Mouse (Mus musculus): ENCODE measurements around the gene Ppp1r15a.
A peak's percentile ranks its signal among the peaks of the same experiment; 100 is the strongest.
"Not testable (repeated sequence)": the region's sequence is repeated elsewhere in the genome, so short reads cannot be mapped to it uniquely, and the experiment has no call there.

Ppp1r15a gene

DNA sequence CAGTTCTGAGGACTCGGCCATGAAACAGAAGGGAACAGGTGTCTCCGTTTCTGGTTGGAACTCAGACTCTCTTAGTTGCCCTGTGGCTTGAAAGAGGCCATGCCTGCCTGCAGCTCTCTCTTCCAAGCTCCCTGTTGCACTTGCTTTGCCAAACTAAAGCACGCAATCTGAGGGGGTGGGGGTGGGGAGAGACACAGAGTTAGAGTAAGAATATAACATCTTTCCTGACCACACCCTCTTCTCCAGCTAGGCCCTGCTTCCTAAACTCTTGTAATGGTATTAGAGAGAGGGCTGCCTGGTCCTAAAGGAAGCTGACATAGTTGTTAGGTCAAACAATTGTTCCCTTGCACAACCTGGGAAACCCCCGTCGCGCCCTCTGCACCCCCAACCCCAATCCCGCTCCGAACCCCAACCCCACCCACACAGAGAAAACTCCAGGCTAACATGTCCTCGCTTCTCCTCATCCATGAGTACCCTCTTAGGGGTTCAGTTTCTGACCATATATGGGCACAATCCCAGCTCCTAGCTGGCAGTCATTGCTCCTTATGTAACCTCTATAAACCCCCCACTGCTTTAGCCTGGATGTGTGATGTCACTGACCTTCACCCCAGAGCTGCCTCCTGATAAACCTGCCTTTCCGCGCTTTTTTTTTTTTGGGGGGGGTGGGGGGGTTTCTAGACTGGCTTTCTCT lies 24.9 kb upstream of the Ppp1r15a start:
- no peak for DNase-seq

- DNase-seq: no peak
Measured at GRCm38 (mm10) chr7:45549641-45550436, 23.8 kb upstream of the Ppp1r15a start.

DNA sequence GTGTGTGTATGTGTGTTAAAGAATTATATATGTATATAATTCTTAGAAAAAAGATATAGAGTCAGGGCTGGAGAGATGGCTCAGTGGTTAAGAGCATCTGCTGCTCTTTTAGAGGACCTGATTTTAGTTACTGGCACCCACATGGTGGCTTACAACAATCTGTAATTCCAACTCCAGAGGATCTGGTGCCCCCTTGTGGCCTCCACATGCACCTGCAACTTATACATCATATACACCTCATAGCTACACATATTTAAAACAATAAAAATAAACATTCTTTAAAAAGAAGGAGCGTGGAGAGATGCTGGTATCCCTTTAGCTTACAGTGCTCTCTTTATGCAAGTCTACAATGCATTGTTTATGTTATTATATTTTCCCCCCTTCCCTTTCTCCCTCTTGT lies 18.5 kb upstream of the Ppp1r15a start:
- no peak for DNase-seq

DNA sequence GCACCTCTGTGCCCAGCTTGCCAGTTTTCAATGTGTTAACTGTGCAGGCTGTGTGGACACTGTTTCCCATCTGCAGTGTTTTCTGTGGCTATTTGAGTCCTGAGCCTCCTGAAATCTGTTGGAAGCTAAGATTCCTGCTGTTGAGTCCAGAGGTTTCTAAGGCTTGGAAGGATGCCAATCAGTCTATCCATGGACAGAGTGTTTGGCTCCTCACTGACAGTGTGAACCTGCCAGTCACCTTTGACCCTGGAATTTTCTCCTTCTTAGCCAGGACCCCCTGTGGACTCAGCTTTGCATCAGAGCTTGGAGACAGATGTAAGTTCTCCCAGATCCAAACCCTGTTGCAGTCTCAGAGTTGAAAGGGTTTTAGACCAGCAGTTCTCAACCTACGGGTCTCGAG lies 14.1 kb upstream of the Ppp1r15a start:
- DNase-seq: peak; percentile 53 to 61

- no peak for DNase-seq
Measured at GRCm38 (mm10) chr7:45539095-45539494, 13.0 kb upstream of the Ppp1r15a start.

DNA sequence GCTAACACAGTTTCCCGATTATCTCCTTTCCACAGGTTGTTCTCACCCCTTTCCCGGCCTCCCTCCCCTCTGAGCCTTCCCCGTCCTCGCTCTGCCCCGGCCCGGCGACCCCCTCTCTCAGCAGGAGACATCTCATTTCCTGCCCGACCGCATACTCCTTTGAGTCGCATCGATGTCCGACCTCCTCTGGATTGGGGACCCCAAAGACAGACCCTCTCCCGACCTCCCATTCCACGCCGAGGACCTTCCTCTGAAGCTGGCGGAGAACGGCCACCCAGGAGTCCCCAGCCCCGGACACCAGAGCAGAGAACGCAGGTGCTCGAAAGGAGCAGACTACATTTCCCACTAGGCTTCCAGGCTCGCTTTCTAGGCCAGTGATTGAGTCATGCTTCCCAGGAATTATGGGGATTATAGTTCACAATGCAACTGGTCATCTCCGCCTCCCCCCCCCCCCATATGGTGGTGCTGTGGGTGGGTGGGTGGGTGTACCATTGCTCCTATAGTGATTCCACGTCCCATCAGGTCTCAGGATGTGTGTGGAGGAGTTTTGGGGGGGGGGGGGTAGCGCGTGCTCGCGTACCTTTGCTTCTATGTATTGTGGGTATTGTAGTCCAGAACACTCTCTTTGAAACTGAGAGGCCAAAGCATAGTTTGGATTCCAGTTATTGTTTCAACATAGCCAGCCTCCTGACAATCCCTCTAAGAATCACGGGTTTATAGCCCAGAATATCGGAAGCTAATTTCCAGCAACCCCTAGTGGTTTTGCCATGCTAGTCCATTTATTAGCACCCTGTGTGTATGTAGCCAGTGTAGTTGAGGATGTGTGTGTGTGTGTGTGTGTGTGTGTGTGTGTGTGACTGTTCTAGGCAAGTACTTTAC lies 12.3 kb upstream of the Ppp1r15a start:
- DNase-seq: peak; percentile 71 to 76

DNA sequence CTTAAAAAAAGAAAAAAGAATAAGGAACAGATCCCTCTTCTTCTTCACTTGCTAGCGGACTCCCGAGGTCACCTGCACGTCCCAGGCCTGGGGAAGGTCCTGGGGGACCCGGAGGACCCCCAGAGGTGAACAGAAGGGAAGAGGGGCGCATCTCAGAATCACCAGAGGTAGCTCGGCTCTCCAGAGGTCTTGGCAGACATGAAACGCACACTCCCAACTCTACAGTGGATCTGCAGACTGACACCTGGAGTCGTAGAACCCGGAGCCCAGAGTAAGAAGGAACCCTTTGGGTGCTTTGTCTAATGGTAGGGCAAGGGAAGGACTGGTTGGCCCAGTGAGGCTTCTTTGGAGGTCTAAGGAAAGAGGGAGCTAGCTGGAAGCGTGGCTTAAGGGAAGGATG lies 11.5 kb upstream of the Ppp1r15a start:
- DNase-seq: no peak

- no peak for DNase-seq
Measured at GRCm38 (mm10) chr7:45535676-45536075, 9.6 kb upstream of the Ppp1r15a start.

- no peak for DNase-seq
Measured at GRCm38 (mm10) chr7:45530643-45531042, 4.6 kb upstream of the Ppp1r15a start.

DNA sequence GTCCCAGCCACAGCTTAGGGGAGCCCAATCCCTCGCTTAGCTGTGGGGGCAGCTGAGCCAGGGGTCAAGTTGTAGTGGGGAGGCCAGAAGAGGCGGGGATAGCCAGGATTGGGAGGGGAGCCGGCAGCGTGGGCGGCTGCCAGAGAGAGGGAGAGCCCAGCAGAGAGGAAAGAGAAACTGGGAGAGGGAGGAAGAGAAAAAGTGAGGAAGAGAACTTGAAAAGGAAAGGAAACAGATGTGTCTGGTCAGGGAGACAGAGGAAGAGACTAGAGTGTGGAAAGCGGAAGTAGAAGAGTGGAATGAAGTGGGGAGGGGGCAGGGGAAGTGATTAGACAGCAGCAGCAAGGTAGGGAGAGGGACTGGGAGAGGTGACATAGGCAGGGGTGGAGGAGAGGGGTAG lies 3.4 kb upstream of the Ppp1r15a start:
- DNase-seq: no peak

DNA sequence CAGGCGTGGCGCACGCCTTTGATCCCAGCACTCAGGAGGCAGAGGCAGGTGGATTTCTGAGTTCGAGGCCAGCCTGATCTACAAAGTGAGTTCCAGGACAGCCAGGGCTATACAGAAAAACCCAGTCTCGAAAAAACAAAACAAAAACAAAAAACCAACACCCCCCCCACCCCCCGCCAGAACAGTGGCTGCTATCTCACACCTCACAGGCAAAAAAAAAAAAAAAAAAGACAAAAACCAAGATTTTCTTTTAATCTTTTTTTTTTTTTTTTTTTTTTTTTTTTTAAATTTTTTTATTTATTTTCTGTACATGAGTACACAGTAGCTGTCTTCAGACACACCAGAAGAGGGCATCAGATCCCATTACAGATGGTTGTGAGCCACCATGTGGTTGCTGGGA lies 1.1 kb upstream of the Ppp1r15a start:
- DNase-seq: not testable (repeated sequence)

- peak; percentile 37 to 66 for DNase-seq
Measured at GRCm38 (mm10) chr7:45526474-45527120, 529 bp upstream of the Ppp1r15a start.

DNA sequence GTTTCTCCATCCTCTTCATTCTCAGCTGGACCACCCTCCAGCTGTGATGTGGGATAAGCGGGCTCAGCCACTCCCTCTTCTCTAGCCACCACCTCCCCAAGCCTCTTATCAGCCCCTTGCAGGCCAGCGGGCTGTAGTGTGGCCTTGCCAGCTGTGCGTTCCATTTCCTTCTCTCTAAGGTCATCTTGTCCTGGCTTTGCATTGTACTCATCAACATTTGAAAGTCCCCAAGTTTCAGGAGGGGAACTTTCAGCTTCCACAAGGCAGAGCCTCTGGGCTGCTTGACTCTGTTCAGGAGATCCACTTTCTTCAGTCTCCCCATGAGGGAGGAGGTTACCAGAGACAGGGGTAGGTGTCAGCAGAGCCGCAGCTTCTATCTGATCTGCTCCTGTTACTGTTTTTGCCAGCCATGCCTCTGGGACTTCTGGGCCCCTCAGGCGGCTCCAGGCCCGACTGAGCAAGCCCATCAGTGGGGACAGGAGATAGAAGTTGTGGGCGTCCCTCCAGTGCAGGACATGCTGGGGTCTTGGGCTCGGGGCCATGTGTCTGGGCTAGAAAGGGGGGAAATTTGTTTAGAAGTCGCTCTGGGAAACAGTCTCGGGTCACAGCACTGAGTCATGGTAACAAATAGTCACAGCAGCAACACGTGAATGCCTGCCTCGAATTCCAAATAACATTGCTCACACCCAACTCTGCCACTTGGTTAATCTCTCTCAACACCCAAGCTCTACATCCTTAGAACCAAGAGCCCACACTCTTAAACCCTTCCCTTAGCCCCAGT lies 1.0 kb downstream of the Ppp1r15a start:
- peak in 1 of 2 experiments; percentile 31 for DNase-seq

- no peak for DNase-seq
Measured at GRCm38 (mm10) chr7:45523678-45524170, 2.3 kb downstream of the Ppp1r15a start.

DNA sequence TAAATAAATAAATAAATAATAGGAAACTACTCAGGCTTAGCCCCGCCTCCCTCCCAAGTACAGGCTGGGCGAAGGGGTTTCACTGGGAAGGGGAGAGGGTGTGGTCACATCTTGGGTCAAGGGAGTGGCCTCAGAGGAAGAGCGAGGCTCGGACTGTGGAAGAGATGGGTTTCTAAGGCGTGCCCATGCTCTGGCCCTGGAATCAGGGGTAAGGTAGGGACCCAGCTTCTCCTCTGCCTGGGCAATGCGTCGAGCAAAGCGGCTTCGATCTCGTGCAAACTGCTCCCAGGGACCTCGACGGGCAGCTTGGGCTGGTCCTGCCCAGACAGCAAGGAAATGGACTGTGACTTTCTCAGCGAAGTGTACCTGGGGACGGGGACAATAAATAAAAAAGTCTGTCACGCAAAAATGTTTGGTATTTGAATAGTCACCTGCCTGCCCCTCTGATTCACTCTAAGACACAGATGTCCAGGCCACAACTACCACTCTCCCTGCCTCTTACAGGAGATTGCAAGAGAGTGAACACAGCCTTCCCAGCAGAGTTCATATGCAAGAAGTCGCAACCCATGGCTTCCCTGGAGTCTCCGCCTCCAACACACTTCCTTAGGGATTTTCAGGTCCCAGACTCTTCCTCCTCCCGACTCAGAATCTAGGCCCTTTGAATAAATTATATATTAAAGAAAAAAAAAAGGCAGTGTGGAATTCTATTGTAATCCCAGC lies 3.0 kb downstream of the Ppp1r15a start:
- peak in 1 of 2 experiments; percentile 19 for DNase-seq

- DNase-seq: no peak
Measured at GRCm38 (mm10) chr7:45522194-45522752, 3.8 kb downstream of the Ppp1r15a start.

DNA sequence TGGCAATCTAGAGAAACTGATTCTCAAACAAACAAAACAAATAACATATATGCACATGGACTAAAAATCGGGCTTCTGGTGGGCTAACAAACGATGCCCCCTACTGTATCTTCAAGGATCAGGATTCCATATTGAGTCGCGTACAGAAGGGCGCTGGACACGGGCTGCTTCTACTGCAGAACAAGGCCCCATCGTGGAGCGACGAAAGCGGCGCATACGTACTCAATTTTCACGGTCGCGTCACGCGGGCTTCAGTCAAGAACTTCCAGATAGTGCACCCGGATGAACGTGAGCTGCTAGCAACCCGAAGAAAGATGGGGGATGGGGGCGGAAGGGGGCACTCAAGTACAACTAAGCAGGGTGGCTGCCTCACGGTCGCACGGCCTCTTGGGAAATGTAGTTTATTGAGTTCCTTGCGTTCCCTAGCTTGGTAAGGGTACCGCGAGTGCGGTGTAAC lies 4.3 kb downstream of the Ppp1r15a start:
- DNase-seq: peak; percentile 95

GRCm38 (mm10) chr7:45520605-45521004 lies 5.5 kb downstream of the Ppp1r15a start:
- no peak for DNase-seq

DNA sequence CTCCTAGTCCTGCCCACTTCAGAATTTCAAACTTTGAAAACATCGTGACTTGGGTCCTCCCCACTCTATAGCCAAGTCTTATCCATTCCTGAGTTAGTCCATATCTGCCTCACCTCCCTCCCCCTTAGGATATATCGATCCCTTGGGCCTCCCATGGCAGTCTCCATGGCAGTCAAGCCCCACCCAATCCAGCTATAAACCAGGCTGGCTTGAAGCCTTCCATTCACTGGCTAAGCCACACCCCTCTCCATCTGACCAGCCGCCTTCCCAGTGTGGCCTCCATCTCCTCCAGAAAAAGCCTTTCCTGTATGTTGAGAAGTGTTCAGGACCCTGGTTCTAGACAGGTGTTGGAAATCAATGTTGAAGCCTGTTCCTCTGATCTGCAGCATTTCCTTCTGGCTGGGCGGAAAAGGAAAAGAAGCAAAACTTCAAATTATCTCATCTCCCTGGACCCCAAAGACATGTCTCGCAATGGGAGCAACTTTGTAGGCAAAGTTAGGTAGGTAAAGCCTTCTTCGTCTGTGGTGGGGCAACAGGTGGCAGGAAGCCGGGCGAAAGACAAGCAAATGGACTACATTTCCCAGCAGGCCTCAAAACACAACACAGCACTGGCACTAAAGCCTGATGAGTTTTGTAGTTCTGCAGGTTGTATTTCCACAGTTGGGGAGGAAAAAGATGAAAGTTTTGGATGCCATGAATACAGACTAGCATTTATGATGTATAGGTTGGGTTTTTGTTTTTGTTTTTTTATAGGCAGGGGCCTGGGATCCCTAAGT lies 6.5 kb downstream of the Ppp1r15a start:
- no peak for DNase-seq

- DNase-seq: no peak
Measured at GRCm38 (mm10) chr7:45518618-45519017, 7.5 kb downstream of the Ppp1r15a start.

All from kidney, postnatal 36 days (tissue).